Mouse (Mus musculus) spleen, postnatal 14 days (tissue): ENCODE results near the gene Itga9.

Experiments
- DNase-seq, 2 experiments: peaks; one replicate each; pipeline ENCODE4 v3.0.0; 2021 to 2022; ENCODE audit warnings: low spot score in 2 of 2

Itga9 gene

GRCm38 (mm10) chr9:118875705-118876104, 269.2 kb downstream of the Itga9 start:
- DNase-seq: no peak

DNA sequence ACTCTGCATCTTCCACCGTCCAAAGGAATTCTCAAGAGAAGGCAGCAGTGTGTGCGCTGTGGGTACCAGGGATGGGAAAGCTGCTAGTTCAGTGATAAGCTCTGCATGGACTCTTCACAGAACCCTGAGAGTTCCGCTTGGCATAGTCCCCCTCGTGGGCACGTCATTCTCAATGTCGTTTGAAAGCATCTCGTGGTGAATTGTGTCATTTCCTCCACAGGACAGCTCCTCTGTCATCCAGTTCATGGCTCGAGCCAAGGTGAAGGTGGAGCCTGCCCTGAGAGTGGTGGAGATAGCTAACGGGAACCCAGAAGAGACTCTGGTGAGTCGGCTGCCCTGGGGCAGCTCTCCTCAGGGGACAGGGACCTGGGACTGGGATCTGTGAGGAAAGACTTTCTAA, 270.4 kb downstream of the Itga9 start:
- no peak for DNase-seq

- DNase-seq: no peak
These were observed 271.0 kb downstream of the Itga9 start for GRCm38 (mm10) chr9:118877365-118878008.

DNA sequence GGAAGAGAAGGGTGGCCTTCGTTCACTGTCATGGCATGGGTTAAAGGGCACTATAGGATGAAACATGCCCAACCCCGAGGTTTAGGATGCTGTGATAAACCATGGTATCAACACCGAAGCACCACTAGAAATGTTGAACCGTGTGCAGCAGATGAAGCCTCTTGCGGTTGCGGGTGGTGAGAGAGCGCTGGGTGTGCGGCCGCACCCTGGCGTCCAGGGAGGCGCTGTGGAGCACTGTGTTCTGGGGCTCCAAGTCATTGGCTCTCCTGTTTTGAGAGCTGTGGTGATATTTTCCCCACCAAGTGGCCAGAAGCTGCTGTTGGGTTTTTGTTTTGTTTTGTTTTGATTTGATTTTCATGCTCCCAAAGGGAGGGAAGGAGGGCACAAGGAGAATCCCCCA, 272.1 kb downstream of the Itga9 start:
- no peak for DNase-seq

GRCm38 (mm10) chr9:118881281-118881945, 274.9 kb downstream of the Itga9 start:
- peak in 1 of 2 experiments; percentile 16 for DNase-seq

GRCm38 (mm10) chr9:118881946-118882284, 275.4 kb downstream of the Itga9 start:
- DNase-seq: no peak

GRCm38 (mm10) chr9:118883150-118883549, 276.7 kb downstream of the Itga9 start:
- DNase-seq: no peak

DNA sequence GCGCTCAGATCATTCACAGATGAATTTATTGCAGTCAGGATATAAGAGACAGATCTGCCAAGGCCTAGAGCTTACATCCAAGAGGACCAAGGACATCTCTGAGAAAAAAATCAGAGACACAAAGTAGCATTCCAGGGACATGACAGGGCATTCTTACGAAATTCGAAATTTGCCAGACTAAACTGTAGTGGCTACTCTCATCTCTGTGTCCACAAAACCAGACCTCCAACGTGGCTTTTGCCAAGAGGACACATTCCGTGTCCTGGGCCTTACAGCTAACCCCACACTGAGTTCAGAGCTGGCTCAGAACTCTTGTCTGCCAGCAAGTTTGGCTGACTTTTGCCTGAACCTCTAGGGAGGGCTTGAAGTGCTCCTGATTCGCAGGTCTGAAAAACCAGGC, 279.3 kb downstream of the Itga9 start:
- DNase-seq: no peak

DNA sequence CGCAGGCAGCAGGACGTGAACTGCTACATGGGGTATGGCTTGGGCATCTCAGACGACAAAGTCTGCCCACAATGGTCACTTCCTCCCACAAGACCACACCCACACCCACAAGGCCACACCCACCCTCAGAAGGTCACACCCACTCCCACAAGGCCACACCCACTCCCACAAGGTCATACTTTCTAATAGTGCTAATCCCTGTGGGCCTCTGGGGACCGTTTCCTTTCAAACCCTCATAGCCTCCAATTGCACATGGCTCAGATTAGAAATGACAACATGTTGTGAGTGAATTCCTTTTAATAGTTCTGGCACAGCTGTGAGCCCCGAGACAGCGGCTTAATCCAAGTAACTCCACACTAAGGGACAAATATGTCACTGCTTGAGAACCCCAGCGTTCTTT, 280.7 kb downstream of the Itga9 start:
- DNase-seq: no peak

DNA sequence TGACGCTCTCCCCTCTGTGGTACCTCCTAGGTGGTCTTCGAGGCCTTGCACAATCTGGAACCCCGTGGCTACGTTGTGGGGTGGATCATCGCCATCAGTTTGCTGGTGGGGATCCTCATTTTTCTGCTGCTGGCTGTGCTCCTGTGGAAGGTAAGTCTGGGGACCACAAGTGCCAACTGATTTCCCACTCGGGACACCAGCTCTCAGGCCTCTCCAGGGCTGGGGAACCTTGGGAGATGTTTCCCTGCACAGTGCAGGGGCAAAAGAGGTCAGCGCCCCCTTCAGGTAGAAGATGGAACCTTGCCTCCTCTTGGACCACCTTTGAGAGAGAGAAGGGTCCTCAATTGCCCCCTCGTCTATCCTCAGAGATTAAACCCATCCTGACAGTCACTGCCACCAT, 281.2 kb downstream of the Itga9 start:
- no peak for DNase-seq

DNA sequence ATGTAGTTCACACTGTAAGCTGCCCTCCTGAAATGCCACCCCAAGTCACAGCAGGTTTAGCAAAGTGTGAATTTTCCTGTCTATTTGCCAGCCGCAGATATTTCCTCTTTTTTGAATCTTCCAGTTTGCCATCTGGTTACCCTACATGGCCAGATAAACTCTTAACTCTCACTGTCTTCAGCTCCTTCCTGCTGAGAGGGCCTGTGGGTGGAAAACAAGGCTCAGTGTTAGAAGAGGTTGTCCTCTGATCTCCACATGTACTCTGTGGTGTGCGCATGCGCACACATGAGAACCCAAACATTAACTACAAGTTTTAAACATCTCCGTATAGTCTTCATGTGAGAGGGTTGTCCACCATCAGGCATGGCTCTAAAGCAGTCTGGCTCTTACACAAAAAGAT, 283.7 kb downstream of the Itga9 start:
- DNase-seq: no peak

DNA sequence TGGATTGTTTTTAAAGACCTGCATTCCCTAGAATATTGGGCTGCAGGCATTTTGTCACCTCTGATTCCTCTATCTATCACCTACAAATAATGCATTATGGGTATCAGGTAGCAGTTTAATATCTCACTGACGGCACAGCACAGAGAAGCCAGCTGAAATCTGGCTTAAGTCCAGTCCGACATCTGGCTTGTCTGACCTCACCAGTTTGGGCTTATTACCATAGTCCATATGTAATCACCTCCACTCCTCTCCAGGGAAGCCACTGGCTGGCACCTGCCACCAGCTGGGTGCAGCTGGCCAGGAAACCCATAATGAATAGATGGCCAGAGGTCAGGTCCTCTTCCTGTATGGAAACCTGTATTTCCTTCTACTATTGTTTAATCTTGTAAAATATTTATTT, 284.2 kb downstream of the Itga9 start:
- no peak for DNase-seq

DNA sequence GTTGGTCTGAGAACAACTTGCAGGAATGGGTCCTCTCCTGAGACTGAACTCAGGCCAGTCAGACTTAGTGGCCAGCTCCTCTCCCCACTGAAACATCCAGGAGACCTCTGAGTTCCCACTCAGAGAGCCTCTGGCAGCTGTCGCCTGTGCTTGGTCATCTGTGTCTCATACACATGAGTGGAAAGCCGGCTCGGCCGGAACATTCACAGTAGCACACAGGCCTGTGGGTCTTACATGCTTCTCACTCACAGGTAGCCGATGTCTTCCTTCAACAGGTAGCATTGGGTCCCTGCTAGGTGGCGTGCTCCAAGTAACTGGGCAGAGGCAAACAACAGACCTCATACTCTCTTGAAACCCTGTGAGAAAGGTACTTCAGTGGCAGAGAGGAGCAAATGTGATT, 284.6 kb downstream of the Itga9 start:
- DNase-seq: no peak

DNA sequence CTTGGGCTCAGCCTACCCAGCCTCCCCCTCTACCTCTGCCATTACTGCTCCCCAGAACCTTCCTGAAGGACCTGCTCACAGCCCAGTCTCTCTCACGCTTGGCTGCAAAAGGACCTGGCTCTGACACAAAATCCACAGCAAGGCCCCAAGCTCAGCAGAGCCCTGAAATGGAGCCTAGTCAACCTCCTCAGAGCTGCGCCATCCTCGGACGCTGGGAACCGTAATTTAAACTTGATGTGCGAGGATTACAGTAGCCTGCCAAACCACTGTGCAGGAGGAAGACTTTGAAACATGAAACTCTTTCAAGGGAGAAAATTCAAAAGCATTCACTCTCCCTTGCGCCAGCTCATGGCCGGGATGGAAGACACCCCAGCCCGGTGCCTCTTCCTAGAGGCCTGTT, 285.1 kb downstream of the Itga9 start:
- no peak for DNase-seq

DNA sequence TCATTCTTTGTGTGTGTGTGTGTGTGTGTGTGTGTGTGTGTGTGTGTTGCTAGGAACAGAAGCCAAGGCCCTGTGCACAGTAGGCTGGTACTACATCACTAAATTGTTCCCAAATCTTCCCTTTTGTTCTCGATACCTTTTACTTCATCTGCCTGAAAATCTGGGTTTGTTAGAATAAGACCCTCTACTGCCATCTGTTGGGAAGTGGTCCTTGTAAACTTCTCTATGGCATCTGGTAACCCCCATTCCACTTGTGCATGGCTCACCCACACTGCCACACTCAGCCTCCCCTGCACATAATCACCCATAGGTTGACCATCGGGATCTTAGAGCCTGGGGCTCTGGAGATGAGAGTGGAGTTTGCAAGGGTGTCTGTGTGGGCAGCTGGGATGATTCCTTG, 288.6 kb downstream of the Itga9 start:
- no peak for DNase-seq

GRCm38 (mm10) chr9:118900677-118901076, 294.2 kb downstream of the Itga9 start:
- no peak for DNase-seq

- DNase-seq: no peak
These were observed 295.4 kb downstream of the Itga9 start for GRCm38 (mm10) chr9:118901917-118902316.

- DNase-seq: peak; percentile 37 to 53
These were observed 301.6 kb downstream of the Itga9 start for GRCm38 (mm10) chr9:118907934-118908620.

DNA sequence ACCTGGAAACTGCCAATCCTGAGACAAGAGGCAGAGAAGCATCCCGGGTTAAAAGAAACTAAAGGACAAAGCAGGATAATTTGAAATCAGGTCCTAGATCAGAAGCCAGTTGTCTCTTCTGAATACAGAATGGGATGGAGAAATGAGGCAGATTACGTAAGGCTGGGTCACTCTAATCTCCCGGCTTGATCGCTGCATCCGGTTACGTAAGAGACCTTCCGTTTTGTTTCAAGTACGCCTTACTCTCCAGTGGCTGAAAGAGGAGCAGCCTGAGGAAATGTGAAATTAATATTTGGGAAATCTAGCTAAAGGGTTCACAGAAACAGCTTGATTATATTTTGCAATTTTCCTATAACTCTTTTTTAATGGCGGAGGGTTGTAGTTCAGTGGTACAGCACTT, 306.6 kb downstream of the Itga9 start:
- no peak for DNase-seq

DNA sequence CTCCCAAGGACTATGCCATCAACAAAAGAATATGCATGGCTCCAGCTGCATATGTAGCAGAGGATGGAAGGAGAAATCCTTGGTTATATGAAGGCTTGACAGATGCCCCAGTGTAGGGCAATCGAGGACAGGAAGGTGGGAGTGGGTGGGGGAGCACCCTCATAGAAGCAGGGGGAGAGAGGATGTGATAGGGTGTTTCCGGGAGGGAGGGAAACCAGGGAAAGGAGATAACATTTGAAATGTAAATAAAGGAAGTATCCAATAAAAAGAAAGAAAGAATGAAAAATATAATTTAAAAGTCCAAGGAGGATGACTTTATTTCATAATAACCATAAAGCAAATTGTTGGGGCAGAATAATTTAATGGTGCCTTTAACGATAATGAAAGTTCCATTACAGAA, 307.1 kb downstream of the Itga9 start:
- no peak for DNase-seq

DNA sequence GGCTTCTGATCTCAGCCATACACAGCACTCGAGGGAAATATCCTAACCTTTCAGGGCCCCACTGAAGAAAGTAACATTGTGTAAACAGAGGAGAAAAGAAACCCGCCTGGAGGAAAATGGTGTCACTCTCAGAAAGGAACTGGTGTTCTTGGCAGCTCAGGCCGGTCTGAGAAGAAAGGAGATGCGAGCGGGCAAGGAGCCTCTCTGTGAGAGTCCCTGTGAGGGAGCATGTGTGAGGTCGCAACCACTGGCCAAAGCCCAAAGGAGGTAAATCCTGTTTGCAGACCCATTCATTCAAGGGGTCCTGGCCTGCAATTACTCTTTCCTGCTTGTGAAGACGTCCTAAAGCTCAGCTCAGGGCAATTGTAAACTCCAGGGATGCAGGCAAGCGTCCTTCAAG, 308.1 kb downstream of the Itga9 start:
- DNase-seq: no peak

DNA sequence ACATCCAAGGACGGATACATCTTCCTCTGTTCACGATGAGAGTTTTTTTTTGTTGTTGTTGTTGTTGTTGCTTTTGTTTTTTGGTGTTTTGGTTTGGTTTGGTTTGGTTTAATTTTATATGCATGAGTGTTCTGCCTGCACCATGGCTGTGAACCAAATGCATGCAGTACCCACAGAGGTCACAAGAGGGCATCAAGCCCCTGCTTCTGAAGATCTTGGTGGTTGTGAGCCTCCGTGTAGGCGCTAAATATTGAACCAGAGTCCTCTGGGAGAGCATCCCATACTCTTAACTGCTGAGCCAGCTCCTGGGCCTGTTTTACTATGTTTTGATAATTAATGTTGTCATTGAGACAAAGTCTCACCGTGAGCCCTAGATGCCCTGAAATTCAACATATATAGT, 308.8 kb downstream of the Itga9 start:
- no peak for DNase-seq

DNA sequence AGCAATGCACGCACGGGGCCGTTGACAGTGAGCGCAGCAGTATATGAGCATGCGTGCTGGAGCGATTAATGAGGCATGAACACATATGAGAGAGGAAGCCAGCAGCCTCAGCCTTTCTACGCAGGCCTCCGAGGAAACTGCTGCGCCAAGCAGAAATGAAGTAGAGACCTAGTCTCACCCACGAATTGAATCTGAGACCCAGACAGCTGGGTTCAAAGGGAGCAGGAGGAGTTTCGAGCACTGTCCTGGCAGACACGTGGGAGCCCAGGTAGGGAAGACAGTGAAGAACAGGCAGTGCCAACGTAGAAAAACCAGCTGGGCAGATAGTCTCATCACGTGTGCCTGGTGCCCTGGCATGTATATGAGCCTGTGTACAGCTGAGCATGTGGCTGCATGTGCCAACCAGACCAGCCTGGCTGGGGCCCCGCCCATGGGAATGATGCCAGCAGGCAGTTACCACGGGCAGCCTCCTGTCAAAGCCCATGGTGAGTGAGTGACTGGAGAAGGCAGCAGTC, 313.2 kb downstream of the Itga9 start:
- no peak for DNase-seq
